Comparison of ENCODE assay signal across 16 mouse cellular contexts in the genomic region with DNA sequence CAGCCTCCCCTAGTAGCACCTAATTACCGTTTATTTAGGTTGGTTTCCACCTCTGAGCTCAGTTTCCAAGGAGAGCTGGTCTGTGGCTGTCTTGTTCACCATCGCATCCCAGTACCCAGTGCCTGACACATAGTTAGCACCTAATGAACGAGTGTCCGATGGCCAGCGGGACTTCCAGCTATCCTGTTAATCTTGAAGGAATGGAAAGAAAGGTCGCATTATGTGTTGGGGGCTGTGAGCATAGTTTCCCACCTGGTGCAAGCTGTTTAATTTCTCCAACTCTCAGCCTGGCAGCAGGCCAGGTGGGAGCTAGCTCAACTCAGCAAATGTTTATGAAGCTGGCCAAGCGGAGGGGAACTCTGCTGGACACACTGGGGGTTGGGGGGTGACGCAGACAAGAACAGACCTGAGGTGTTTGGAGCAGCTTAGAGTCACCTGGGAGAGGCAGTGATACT.
DNase-seq lines count a peak whose midpoint lies in the region; ATAC-seq and TF ChIP-seq lines count a peak whose summit lies in the region.
"Had no signal": no experiment of that assay in that cellular context is flagged by ENCODE, and none has a peak within 500 bp of the region (broad histone marks: within the 10 kb centered on the region; RNA-seq: fewer than 3 reads in every experiment).

No protein-coding gene starts in this region.

- TF ChIP-seq EP300 in lung, postnatal 0 days (IDR thresholded peaks at IDR 0.05), result no peak

- 0 out of 2 replicates have a peak, but pooled peaks have one; percentile 18 for ATAC-seq in intestine, embryonic 14.5 days (replicated peaks; ENCODE audit: low FRiP score, low TSS enrichment, low read depth)
- no peak for ATAC-seq in intestine, postnatal 0 days
- peak; percentile 41; the same call in 1 of the 2 replicates for ATAC-seq in lung, embryonic 15.5 days (ENCODE audit: borderline replicate concordance, extremely low read depth, low FRiP score, low TSS enrichment)
- no peak for ATAC-seq in lung, postnatal 0 days
- ATAC-seq in liver, embryonic 16.5 days (ENCODE audit: low read depth), result 0 out of 2 replicates have a peak, but pooled peaks have one; percentile 30
- ATAC-seq: CD4-positive, CD25-positive, alpha-beta regulatory T cell, adult 4 months; forebrain, embryonic 15.5 days had no signal

- WGBS in intestine, embryonic 14.5 days, result 27% methylated on average over 8 of the region's 8 CpGs
- WGBS in intestine, postnatal 0 days, result 53% methylated on average over 8 of the region's 8 CpGs
- 14% methylated on average over 8 of the region's 8 CpGs for WGBS in lung, embryonic 15.5 days
- 22% methylated on average over 8 of the region's 8 CpGs for WGBS in lung, postnatal 0 days
- WGBS in liver, embryonic 16.5 days (ENCODE audit: insufficient replicate concordance), result 51% methylated on average over 8 of the region's 8 CpGs

- H3K27ac ChIP-seq in intestine, embryonic 14.5 days (ENCODE audit: low read depth), result peak overlapping the region; percentile 62
- no peak overlapping the region for H3K27ac ChIP-seq in intestine, postnatal 0 days (ENCODE audit: low read depth, low read length)
- no peak overlapping the region for H3K27ac ChIP-seq in lung, embryonic 15.5 days
- no peak overlapping the region for H3K27ac ChIP-seq in lung, postnatal 0 days (ENCODE audit: low read length)
- H3K27ac ChIP-seq in liver, embryonic 16.5 days (ENCODE audit: low read length), result no peak overlapping the region
- H3K27ac ChIP-seq: embryonic facial prominence, embryonic 15.5 days; forebrain, embryonic 15.5 days; hindbrain, embryonic 15.5 days; layer of hippocampus, adult 2 months had no signal

- no peak for TF ChIP-seq CTCF in intestine, postnatal 0 days (IDR thresholded peaks at IDR 0.05; ENCODE audit: low read depth)
- no peak for TF ChIP-seq CTCF in lung, postnatal 0 days (IDR thresholded peaks at IDR 0.05)

- H3K27me3 ChIP-seq in intestine, embryonic 14.5 days (replicated peaks; ENCODE audit: control insufficient read depth, insufficient read depth, low read length), result no peaks in the 10 kb centered on the region
- H3K27me3 ChIP-seq in intestine, postnatal 0 days (replicated peaks; ENCODE audit: control insufficient read depth, insufficient read depth, low read length), result no peaks in the 10 kb centered on the region
- H3K27me3 ChIP-seq in lung, embryonic 15.5 days, result peaks cover 6% of the 10 kb centered on the region
- no peaks in the 10 kb centered on the region for H3K27me3 ChIP-seq in lung, postnatal 0 days (replicated peaks; ENCODE audit: insufficient read depth, low read length)
- no peaks in the 10 kb centered on the region for H3K27me3 ChIP-seq in liver, embryonic 16.5 days (ENCODE audit: control insufficient read depth, insufficient read depth, low read depth, low read length)
- H3K27me3 ChIP-seq: forebrain, embryonic 15.5 days; hindbrain, embryonic 15.5 days had no signal

- H3K4me3 ChIP-seq in intestine, embryonic 14.5 days (ENCODE audit: low read depth, low read length), result no peak overlapping the region
- no peak overlapping the region for H3K4me3 ChIP-seq in intestine, postnatal 0 days (ENCODE audit: low read depth, low read length)
- no peak overlapping the region for H3K4me3 ChIP-seq in lung, embryonic 15.5 days
- no peak overlapping the region for H3K4me3 ChIP-seq in lung, postnatal 0 days (ENCODE audit: low read depth, low read length)
- H3K4me3 ChIP-seq in liver, embryonic 16.5 days (ENCODE audit: low read depth, low read length), result no peak overlapping the region
- H3K4me3 ChIP-seq: embryonic facial prominence, embryonic 15.5 days; forebrain, embryonic 15.5 days; heart, embryonic 12.5 days; hindbrain, embryonic 15.5 days; layer of hippocampus, adult 2 months; megakaryocyte, embryonic 14.5 days had no signal

- peaks cover 21% of the 10 kb centered on the region for H3K4me1 ChIP-seq in intestine, embryonic 14.5 days (replicated peaks; ENCODE audit: control insufficient read depth, insufficient read depth, low read length)
- no peaks in the 10 kb centered on the region for H3K4me1 ChIP-seq in intestine, postnatal 0 days (replicated peaks; ENCODE audit: control insufficient read depth, insufficient read depth, low read length)
- peaks cover 15% of the 10 kb centered on the region for H3K4me1 ChIP-seq in lung, embryonic 15.5 days
- no peaks in the 10 kb centered on the region for H3K4me1 ChIP-seq in lung, postnatal 0 days (ENCODE audit: insufficient read depth, low read depth, low read length)
- no peaks in the 10 kb centered on the region; the same call in none of the 2 replicates for H3K4me1 ChIP-seq in liver, embryonic 16.5 days (ENCODE audit: control insufficient read depth, low read depth, low read length)
- H3K4me1 ChIP-seq: forebrain, embryonic 15.5 days; hindbrain, embryonic 15.5 days; megakaryocyte, embryonic 14.5 days had no signal

- DNase-seq in intestine, embryonic 14.5 days (ENCODE audit: low spot score), result peak; percentile 59
- no peak for DNase-seq in lung, postnatal 0 days (ENCODE audit: low spot score)
- peak; percentile 65 for DNase-seq in forelimb bud, embryonic 11.5 days (ENCODE audit: low read depth, low spot score)
- DNase-seq in layer of hippocampus, postnatal 25 days (ENCODE audit: extremely low spot score in 1 of 2, low spot score in 1 of 2), result no peak
- DNase-seq in layer of hippocampus, postnatal 10 days (ENCODE audit: low spot score in 2 of 2), result no peak
- DNase-seq: gastrocnemius, postnatal 36 days had no signal

- H3K36me3 ChIP-seq in intestine, embryonic 14.5 days (ENCODE audit: control insufficient read depth, insufficient read depth, low read length), result no peaks in the 10 kb centered on the region
- H3K36me3 ChIP-seq in intestine, postnatal 0 days (ENCODE audit: control insufficient read depth, insufficient read depth), result no peaks in the 10 kb centered on the region
- no peaks in the 10 kb centered on the region for H3K36me3 ChIP-seq in lung, embryonic 15.5 days
- H3K36me3 ChIP-seq in lung, postnatal 0 days (ENCODE audit: insufficient read depth, low read length), result no peaks in the 10 kb centered on the region
- no peaks in the 10 kb centered on the region for H3K36me3 ChIP-seq in liver, embryonic 16.5 days (ENCODE audit: control insufficient read depth, insufficient read depth)
- H3K36me3 ChIP-seq: embryonic facial prominence, embryonic 15.5 days; forebrain, embryonic 15.5 days; heart, embryonic 12.5 days; hindbrain, embryonic 15.5 days had no signal

- H3K4me2 ChIP-seq in intestine, embryonic 14.5 days (ENCODE audit: low read length), result no peak overlapping the region
- no peak overlapping the region for H3K4me2 ChIP-seq in intestine, postnatal 0 days (replicated peaks; ENCODE audit: low read depth)
- no peak overlapping the region for H3K4me2 ChIP-seq in lung, embryonic 15.5 days
- no peak overlapping the region for H3K4me2 ChIP-seq in lung, postnatal 0 days (replicated peaks; ENCODE audit: low read depth, low read length)
- H3K4me2 ChIP-seq in liver, embryonic 16.5 days (ENCODE audit: low read depth, low read length), result no peak overlapping the region
- H3K4me2 ChIP-seq: embryonic facial prominence, embryonic 15.5 days; forebrain, embryonic 15.5 days; heart, embryonic 12.5 days; hindbrain, embryonic 15.5 days had no signal

- H3K9ac ChIP-seq in intestine, embryonic 14.5 days (ENCODE audit: low read length), result no peak overlapping the region
- no peak overlapping the region for H3K9ac ChIP-seq in intestine, postnatal 0 days (ENCODE audit: low read depth, low read length)
- no peak overlapping the region for H3K9ac ChIP-seq in lung, embryonic 15.5 days
- no peak overlapping the region for H3K9ac ChIP-seq in lung, postnatal 0 days (replicated peaks; ENCODE audit: low read depth)
- H3K9ac ChIP-seq in liver, embryonic 16.5 days (ENCODE audit: low read depth, low read length), result no peak overlapping the region
- H3K9ac ChIP-seq: embryonic facial prominence, embryonic 15.5 days; forebrain, embryonic 15.5 days; heart, embryonic 12.5 days; hindbrain, embryonic 15.5 days had no signal

- no peaks in the 10 kb centered on the region for H3K9me3 ChIP-seq in intestine, embryonic 14.5 days (ENCODE audit: control insufficient read depth, low read length)
- no peaks in the 10 kb centered on the region for H3K9me3 ChIP-seq in intestine, postnatal 0 days (ENCODE audit: control insufficient read depth)
- no peaks in the 10 kb centered on the region for H3K9me3 ChIP-seq in lung, embryonic 15.5 days
- no peaks in the 10 kb centered on the region for H3K9me3 ChIP-seq in lung, postnatal 0 days (ENCODE audit: low read length)
- H3K9me3 ChIP-seq in liver, embryonic 16.5 days (replicated peaks; ENCODE audit: control insufficient read depth, low read length), result no peaks in the 10 kb centered on the region
- H3K9me3 ChIP-seq: embryonic facial prominence, embryonic 15.5 days; forebrain, embryonic 15.5 days; heart, embryonic 12.5 days; hindbrain, embryonic 15.5 days; megakaryocyte, embryonic 14.5 days had no signal

Comparison
In these comparisons a context has a peak if more than half of its experiments do, and no peak if none do; other contexts are left out.
1. ATAC-seq: peak in intestine, embryonic 14.5 days (single experiment), lung, embryonic 15.5 days (single experiment) and liver, embryonic 16.5 days (single experiment); none in intestine, postnatal 0 days (single experiment) and lung, postnatal 0 days (single experiment).
2. DNase-seq: peak in intestine, embryonic 14.5 days (single experiment) and forelimb bud, embryonic 11.5 days (single experiment); none in lung, postnatal 0 days (single experiment), layer of hippocampus, postnatal 25 days (0 of 2) and layer of hippocampus, postnatal 10 days (0 of 2).